23 mouse cellular contexts compared by ENCODE assay signal in the genomic region with DNA sequence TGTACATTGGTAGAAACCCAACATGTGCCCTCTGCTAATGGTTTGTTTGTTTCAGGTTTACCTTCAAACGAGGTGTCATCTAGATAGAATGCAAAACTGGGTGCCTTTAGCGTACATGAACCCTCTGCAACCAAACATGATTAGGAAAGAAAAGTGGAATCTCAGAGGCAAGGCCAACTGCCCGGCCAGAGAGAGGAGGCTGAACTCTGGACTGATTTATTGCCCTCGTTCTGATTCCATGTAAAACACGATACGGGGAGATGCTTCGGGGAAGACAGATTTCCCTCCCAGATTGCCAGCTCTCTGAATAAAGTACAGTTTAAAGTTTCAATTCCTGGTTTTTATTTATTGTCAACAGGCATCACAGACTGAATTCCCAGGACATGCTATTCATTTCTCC. TPM values are rescaled to one million over a fixed set of nuclear protein-coding genes. Genes with fewer than 3 reads are reported as not detected.
DNase-seq lines count a peak whose midpoint lies in the region; ATAC-seq and TF ChIP-seq lines count a peak whose summit lies in the region.
"Had no signal": no experiment of that assay in that cellular context is flagged by ENCODE, and none has a peak within 500 bp of the region (broad histone marks: within the 10 kb centered on the region; RNA-seq: fewer than 3 reads in every experiment).

No protein-coding gene starts in this region.

- H3K9me3 ChIP-seq in kidney, postnatal 0 days (replicated peaks; ENCODE audit: low read length) = no peaks in the 10 kb centered on the region
- no peaks in the 10 kb centered on the region for H3K9me3 ChIP-seq in intestine, postnatal 0 days (ENCODE audit: control insufficient read depth)
- H3K9me3 ChIP-seq: embryonic facial prominence, embryonic 13.5 days; forebrain, embryonic 12.5 days had no signal

- no peak overlapping the region for H3K4me3 ChIP-seq in kidney, postnatal 0 days (replicated peaks; ENCODE audit: low read depth, low read length)
- no peak overlapping the region for H3K4me3 ChIP-seq in intestine, postnatal 0 days (ENCODE audit: low read depth, low read length)
- H3K4me3 ChIP-seq: embryonic facial prominence, embryonic 13.5 days; erythroblast, embryonic 14.5 days; forebrain, embryonic 12.5 days had no signal

- WGBS in kidney, postnatal 0 days = 37% methylated on average over 7 of the region's 7 CpGs
- WGBS in intestine, postnatal 0 days = 25% methylated on average over 7 of the region's 7 CpGs

- H3K27me3 ChIP-seq in kidney, postnatal 0 days (ENCODE audit: insufficient read depth, low read length) = no peaks in the 10 kb centered on the region
- H3K27me3 ChIP-seq in intestine, postnatal 0 days (replicated peaks; ENCODE audit: control insufficient read depth, insufficient read depth, low read length) = no peaks in the 10 kb centered on the region
- H3K27me3 ChIP-seq: embryonic facial prominence, embryonic 13.5 days; forebrain, embryonic 12.5 days had no signal

- H3K36me3 ChIP-seq in kidney, postnatal 0 days (ENCODE audit: insufficient read depth, low read length) = no peaks in the 10 kb centered on the region
- H3K36me3 ChIP-seq in intestine, postnatal 0 days (ENCODE audit: control insufficient read depth, insufficient read depth) = no peaks in the 10 kb centered on the region; the same call in 1 of the 2 replicates
- H3K36me3 ChIP-seq: embryonic facial prominence, embryonic 13.5 days; forebrain, embryonic 12.5 days had no signal

- peak; percentile 50 for DNase-seq in adrenal gland, adult 8-10 months
- no peak for DNase-seq in adrenal gland, postnatal 10 days
- DNase-seq in kidney, postnatal 0 days (ENCODE audit: low spot score) = peak; percentile 74
- no peak for DNase-seq in kidney, adult 8-10 months
- DNase-seq in adrenal gland, postnatal 14 days = peak; percentile 59
- DNase-seq in embryo, embryonic 10 days (ENCODE audit: low spot score) = no peak
- DNase-seq: cerebellum, adult 18-20 months; cerebellum, postnatal 25 days; embryo, embryonic 11 days; kidney, adult 18-20 months; lung, postnatal 4 days; midbrain, embryonic 14.5 days; thymus, adult 2 months; thymus, postnatal 4 days had no signal

- no peaks in the 10 kb centered on the region for H3K4me1 ChIP-seq in kidney, postnatal 0 days (replicated peaks; ENCODE audit: insufficient read depth, low read length)
- H3K4me1 ChIP-seq in intestine, postnatal 0 days (replicated peaks; ENCODE audit: control insufficient read depth, insufficient read depth, low read length) = 0 out of 2 replicates have a peak, but pooled peaks cover 3% of the 10 kb centered on the region
- H3K4me1 ChIP-seq: embryonic facial prominence, embryonic 13.5 days; forebrain, embryonic 12.5 days had no signal

- no peak overlapping the region for H3K4me2 ChIP-seq in kidney, postnatal 0 days (ENCODE audit: low read length)
- H3K4me2 ChIP-seq in intestine, postnatal 0 days (replicated peaks; ENCODE audit: low read depth) = 0 out of 2 replicates have a peak overlapping the region, but pooled peaks have one; percentile 24
- H3K4me2 ChIP-seq: embryonic facial prominence, embryonic 13.5 days; forebrain, embryonic 12.5 days; heart, embryonic 11.5 days had no signal

- TF ChIP-seq CTCF in kidney, postnatal 0 days (IDR thresholded peaks at IDR 0.05; ENCODE audit: low read depth) = no peak
- no peak for TF ChIP-seq CTCF in intestine, postnatal 0 days (IDR thresholded peaks at IDR 0.05; ENCODE audit: low read depth)

- H3K9ac ChIP-seq in kidney, postnatal 0 days (ENCODE audit: low read depth, low read length) = no peak overlapping the region
- no peak overlapping the region for H3K9ac ChIP-seq in intestine, postnatal 0 days (ENCODE audit: low read depth, low read length)
- H3K9ac ChIP-seq: embryonic facial prominence, embryonic 13.5 days; forebrain, embryonic 12.5 days; liver, embryonic 14.5 days had no signal

- ATAC-seq in kidney, postnatal 0 days (replicated peaks; ENCODE audit: low FRiP score, low read depth) = 0 out of 2 replicates have a peak, but pooled peaks have one; percentile 51
- no peak for ATAC-seq in intestine, postnatal 0 days
- ATAC-seq: CD4-positive, CD25-positive, alpha-beta regulatory T cell, adult 4 months; hindbrain, embryonic 16.5 days had no signal

- no peak overlapping the region for H3K27ac ChIP-seq in kidney, postnatal 0 days
- peak overlapping the region; percentile 66; the same call in 1 of the 2 replicates for H3K27ac ChIP-seq in intestine, postnatal 0 days (ENCODE audit: low read depth, low read length)
- H3K27ac ChIP-seq: embryonic facial prominence, embryonic 13.5 days; forebrain, embryonic 12.5 days; liver, embryonic 14.5 days; stomach, postnatal 0 days had no signal

RNA-seq across cellular contexts. Expression of a gene that starts 12.2 kb away (rescaled TPM):
- 100 to 1,000 TPM in 3 of 4 experiments, 10 to 100 TPM in 1; 81.4 to 148 (median 128) TPM for total RNA-seq in adrenal gland, adult 8-10 months (2022)
- 100 to 1,000 TPM; 204 to 214 TPM for total RNA-seq in adrenal gland, postnatal 10 days (2021)
- 43.3 and 47.3 TPM in 2 replicates for polyA plus RNA-seq in kidney, postnatal 0 days (2015; fragmentation: Nextera tagmentation; extraction: Ambion mirVana)
- 158 and 194 TPM in 2 replicates for total RNA-seq in adrenal gland, postnatal 14 days (2021)
- 106 and 124 TPM in 2 replicates for polyA plus RNA-seq in intestine, postnatal 0 days (2015; fragmentation: Nextera tagmentation; extraction: Ambion mirVana)

Comparison
In these comparisons a context has a peak if more than half of its experiments do, and no peak if none do; other contexts are left out.
1. DNase-seq: peak in adrenal gland, adult 8-10 months (single experiment), kidney, postnatal 0 days (single experiment) and adrenal gland, postnatal 14 days (single experiment); none in adrenal gland, postnatal 10 days (single experiment), kidney, adult 8-10 months (0 of 2) and embryo, embryonic 10 days (single experiment).